Mouse (Mus musculus): ENCODE measurements around the gene Dcun1d3.

Dcun1d3 gene

DNA sequence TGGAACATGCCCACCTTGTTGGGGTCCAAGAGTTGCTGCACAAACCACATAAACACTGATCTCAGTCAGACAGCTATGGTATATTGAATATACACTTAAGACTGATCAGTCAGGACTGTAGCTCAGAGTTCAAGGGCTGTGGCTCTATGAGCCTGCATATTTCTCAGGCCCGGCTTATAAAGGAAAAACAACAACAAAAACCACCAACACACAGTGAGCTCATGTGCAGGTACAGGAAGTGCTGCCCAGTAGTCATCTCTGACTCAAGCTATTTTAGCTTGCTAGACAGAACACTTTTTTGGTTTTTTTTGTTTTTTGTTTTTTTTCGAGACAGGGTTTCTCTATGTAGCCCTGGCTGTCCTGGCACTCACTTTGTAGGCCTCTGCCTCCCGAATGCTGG lies 87.4 kb downstream of the Dcun1d3 start:
- no peak for DNase-seq (ENCODE audit: extremely low read depth, low read depth)

DNA sequence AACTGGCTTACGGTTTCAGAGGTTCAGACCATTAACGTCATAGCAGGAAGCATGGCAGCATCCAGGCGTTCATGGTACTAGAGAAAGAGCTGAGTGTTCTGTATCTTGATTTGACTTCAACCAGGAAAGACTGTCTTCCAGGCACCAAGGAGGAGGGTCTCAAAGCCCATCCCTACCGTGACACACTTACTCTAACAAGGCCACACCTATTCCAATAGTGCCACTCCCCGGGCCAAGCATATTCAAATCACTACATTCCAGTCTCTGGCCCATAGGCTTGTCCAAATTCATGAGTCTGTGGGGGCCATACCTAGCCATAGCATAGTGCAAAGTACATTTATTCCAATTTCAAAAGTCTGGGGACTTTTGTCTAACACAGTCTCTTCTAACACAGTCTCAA lies 88.7 kb downstream of the Dcun1d3 start:
- no peak for DNase-seq (ENCODE audit: extremely low read depth, low read depth)
